Mouse (Mus musculus) c-Kit-negative CD71-positive TER-119-positive erythroid progenitor cells, embryonic 14.5 days (primary cell): ENCODE measurements around the gene Ust.

Experiments used
- DNase-seq: peaks from one replicate; pipeline ENCODE4 v3.0.0-alpha.2; 2013; ENCODE audit warnings: low read depth, low spot score

The Ust gene

GRCm38 (mm10) chr10:8176351-8177053 lies 342.1 kb downstream of the Ust start:
- no peak for DNase-seq

- no peak for DNase-seq
These were observed 342.6 kb downstream of the Ust start for GRCm38 (mm10) chr10:8176008-8176350.

GRCm38 (mm10) chr10:8174697-8175096 lies 343.9 kb downstream of the Ust start:
- DNase-seq = no peak

GRCm38 (mm10) chr10:8174230-8174629 lies 344.4 kb downstream of the Ust start:
- no peak for DNase-seq

- no peak for DNase-seq
These were observed 345.6 kb downstream of the Ust start for GRCm38 (mm10) chr10:8173032-8173431.

GRCm38 (mm10) chr10:8171556-8171955 lies 347.1 kb downstream of the Ust start:
- no peak for DNase-seq
